Mouse (Mus musculus) heart, embryonic 16.5 days (tissue): ENCODE data around the gene Kncn. TPM values are rescaled to one million over a fixed set of nuclear protein-coding genes. Genes with fewer than 3 reads are reported as not detected.

Experiments
- ATAC-seq: fragments of 200-750 bp; cut with Nextera tagmentation; replicated peaks from 2 replicates; pipeline ENCODE4 v1.8.0; 2017; ENCODE audit warnings: moderate number of reproducible peaks; ENCODE audit not compliant: insufficient read depth, low FRiP score; ENCODE audit errors: extremely low read depth
- H3K27ac ChIP-seq: fragments of 300-500 bp; sonication (generic); 2 replicates; pipeline ENCODE4 v1.5.1; 2014; ENCODE audit warnings: mild to moderate bottlenecking, low read length, control low read depth, moderate library complexity
- H3K27me3 ChIP-seq: fragments of 300-500 bp; sonication (generic); 2 replicates; pipeline ENCODE4 v1.6.1; 2014; ENCODE audit warnings: low read length, mixed read lengths; ENCODE audit not compliant: control insufficient read depth, insufficient read depth
- H3K36me3 ChIP-seq: fragments of 300-500 bp; sonication (generic); 2 replicates; pipeline ENCODE4 v1.6.1; 2014; ENCODE audit not compliant: control insufficient read depth, insufficient read depth
- H3K4me1 ChIP-seq: fragments of 300-500 bp; sonication (generic); 2 replicates; pipeline ENCODE4 v1.6.1; 2014; ENCODE audit warnings: low read length, mixed read lengths; ENCODE audit not compliant: control insufficient read depth, insufficient read depth
- H3K4me2 ChIP-seq: fragments of 300-500 bp; sonication (generic); 2 replicates; pipeline ENCODE4 v1.6.1; 2014; ENCODE audit warnings: low read depth, mild to moderate bottlenecking, control low read depth, low read length
- H3K4me3 ChIP-seq: fragments of 300-500 bp; sonication (generic); 2 replicates; pipeline ENCODE4 v1.5.1; 2014; ENCODE audit warnings: mild to moderate bottlenecking, control low read depth, low read length
- H3K9ac ChIP-seq: fragments of 300-500 bp; sonication (generic); 2 replicates; pipeline ENCODE4 v1.6.1; 2014; ENCODE audit warnings: low read length, control low read depth
- H3K9me3 ChIP-seq: fragments of 300-500 bp; sonication (generic); replicated peaks from 2 replicates; pipeline ENCODE4 v1.6.1; 2016; ENCODE audit warnings: low read length; ENCODE audit not compliant: control insufficient read depth
- WGBS: fragments of 180-500 bp; shearing (Covaris S2); extraction: QIAGEN DNeasy Blood & Tissue Kit; methylation state at CpG from one replicate; pipeline ENCODE4 v1.1.7; 2014; 5-methylcytosine and 5-hydroxymethylcytosine counted together
- polyA plus RNA-seq: library from polyadenylated mRNA; unstranded; fragments of >200 nt; fragmentation: Nextera tagmentation; extraction: Ambion mirVana; gene quantifications from 2 replicates; pipeline ENCODE4 v1.2.1, GENCODE M21; 2015

Gene Kncn
- polyA plus RNA-seq, 1 experiment from 2014 or later = not detected

DNA sequence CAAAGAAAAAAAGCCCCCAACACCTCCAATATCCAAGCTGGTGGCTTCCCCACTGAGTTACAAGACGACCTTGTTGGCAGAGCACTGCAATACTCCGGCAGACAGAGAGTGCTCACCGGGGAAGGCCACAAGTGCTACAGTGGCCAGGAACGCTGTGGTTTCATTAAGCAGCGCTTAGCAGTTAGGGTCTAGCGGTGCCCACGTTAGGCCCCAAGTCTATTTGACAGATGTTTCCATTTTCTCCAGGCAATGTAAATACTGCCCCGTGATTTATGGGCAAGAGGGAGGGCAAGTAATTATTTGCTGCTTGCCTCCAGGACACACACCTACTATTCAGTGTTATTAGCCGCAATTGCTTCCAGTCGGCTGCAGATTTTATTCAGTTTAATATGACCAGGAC lies 20.3 kb upstream of the Kncn start:
- no peak overlapping the region for H3K4me2 ChIP-seq
- no peak overlapping the region for H3K27ac ChIP-seq
- H3K4me3 ChIP-seq = no peak overlapping the region
- WGBS = 65% methylated on average over 10 of the region's 10 CpGs
- no peak for ATAC-seq
- H3K27me3 ChIP-seq = no peaks in the 10 kb centered on the region
- no peaks in the 10 kb centered on the region for H3K9me3 ChIP-seq
- no peaks in the 10 kb centered on the region for H3K4me1 ChIP-seq
- peaks cover 22% of the 10 kb centered on the region for H3K36me3 ChIP-seq
- H3K9ac ChIP-seq = no peak overlapping the region

DNA sequence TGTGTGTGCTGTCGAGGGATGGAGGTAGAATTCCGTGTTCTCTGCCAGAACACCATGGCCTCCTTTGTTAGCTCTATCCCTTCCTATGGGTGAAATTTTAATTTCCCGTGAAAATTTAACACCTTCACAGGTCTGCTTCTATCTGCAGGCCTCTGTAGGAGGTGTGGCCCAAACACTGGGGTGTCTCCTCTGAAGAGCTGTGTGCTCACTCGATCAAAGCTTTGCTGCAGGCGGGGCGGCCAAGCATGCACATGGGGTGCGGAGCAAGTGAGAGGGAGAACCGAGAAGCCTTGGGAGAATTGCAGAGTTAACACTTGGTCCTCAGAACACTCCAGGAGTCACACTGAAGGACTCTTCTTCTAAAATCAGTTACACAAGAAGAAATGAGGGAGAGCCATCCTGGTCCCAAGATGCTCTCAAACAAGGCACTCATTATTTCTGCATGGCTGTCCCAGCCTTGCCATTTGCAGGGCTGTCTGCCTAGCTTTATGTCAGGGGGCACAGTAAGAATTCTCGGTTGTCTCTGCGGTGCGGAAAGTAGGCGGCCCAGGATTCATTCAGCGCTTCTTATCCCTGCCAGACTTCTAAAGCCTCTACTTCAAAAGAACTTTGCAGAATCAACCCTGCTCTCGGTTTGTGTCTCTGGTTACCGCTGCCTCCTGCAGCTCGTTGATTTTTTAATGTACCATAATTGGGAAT lies 14.5 kb upstream of the Kncn start:
- no peak overlapping the region for H3K4me3 ChIP-seq
- no peak overlapping the region for H3K4me2 ChIP-seq
- no peaks in the 10 kb centered on the region for H3K27me3 ChIP-seq
- H3K9ac ChIP-seq = no peak overlapping the region
- no peak overlapping the region for H3K27ac ChIP-seq
- H3K9me3 ChIP-seq = no peaks in the 10 kb centered on the region
- H3K4me1 ChIP-seq = no peaks in the 10 kb centered on the region
- no peak for ATAC-seq
- 54% methylated on average over 16 of the region's 16 CpGs for whole genome bisulfite sequencing
- H3K36me3 ChIP-seq = peaks cover 24% of the 10 kb centered on the region

DNA sequence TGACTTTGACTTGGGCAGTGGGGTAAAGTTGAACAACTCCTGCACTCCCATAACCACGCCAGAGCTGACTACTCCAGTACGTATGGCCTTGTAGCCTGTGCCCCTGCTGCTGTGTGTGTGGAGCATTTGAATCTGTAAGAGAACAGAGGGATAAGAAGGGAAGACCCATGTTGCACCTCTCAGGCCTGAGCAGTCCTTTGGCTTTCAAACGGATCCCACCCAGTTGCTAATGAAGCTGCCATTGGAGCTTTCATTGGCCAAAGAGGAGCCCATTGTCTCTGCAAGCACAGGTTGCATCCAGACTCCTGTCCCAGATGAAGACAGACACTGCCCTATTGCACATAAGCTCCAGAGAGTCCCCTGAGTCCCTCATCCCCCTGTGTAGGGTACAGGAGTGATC lies 11.0 kb upstream of the Kncn start:
- Histone ChIP-seq H3K9me3 (no peaks in the 10 kb centered on the region), H3K27me3 (no peaks in the 10 kb centered on the region), H3K27ac (no peak overlapping the region), H3K36me3 (peaks cover 21% of the 10 kb centered on the region), H3K9ac (no peak overlapping the region), H3K4me3 (no peak overlapping the region), H3K4me1 (peaks cover 2% of the 10 kb centered on the region; the same call in 1 of the 2 replicates), H3K4me2 (no peak overlapping the region)
- WGBS = 86% methylated on average over 3 of the region's 3 CpGs
- ATAC-seq = no peak

DNA sequence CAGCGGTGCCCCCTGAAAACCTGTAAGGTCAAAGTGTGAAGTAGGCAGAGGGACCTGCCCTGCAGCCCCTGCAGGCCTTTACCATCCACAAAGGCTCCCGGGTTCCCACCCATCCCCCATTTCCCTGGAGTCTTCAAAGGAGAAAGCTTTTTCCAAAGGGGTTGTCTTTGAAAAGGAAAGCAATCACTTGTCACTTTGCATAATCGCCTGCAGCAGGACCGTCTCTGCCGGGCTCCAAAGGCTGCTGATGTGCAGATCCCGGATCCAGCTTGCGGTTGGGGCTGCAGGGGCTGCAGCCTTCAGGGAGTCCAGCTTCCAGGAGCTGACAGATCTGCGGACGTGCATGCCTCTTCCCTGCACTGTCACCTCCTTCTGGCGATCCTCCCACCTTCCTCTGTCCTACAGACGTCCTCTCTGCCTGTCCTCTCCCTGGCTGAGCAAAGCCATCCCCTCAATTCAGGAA lies 6.0 kb upstream of the Kncn start:
- 13% methylated on average over 11 of the region's 11 CpGs for WGBS
- no peaks in the 10 kb centered on the region for H3K27me3 ChIP-seq
- peak overlapping the region; percentile 45 for H3K4me2 ChIP-seq
- no peak overlapping the region for H3K27ac ChIP-seq
- peaks cover 10% of the 10 kb centered on the region for H3K36me3 ChIP-seq
- no peak overlapping the region for H3K4me3 ChIP-seq
- peak; percentile 61 for ATAC-seq
- H3K9me3 ChIP-seq = no peaks in the 10 kb centered on the region
- 0 out of 2 replicates have a peak overlapping the region, but pooled peaks have one; percentile 8 for H3K9ac ChIP-seq
- H3K4me1 ChIP-seq = peaks cover 5% of the 10 kb centered on the region; the same call in 1 of the 2 replicates

DNA sequence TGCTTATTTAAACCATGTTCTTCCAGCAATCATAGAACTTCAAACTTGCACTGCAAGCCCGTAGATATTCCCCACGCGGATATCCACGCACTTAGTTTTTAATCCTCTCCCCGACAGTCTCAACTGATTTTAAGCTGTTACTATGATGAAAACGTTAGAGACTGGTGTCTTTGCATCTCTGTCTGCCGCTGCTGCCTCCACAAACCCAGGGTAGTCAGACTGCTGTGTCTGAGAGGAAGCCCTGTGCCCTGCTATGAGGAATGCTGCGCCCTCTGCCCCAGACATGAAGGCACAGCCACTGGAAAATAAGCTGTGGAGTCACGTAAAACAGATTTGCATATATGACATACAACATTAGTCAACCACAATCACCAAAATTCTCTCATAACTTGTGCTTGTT lies 5.4 kb upstream of the Kncn start:
- Histone ChIP-seq H3K4me3 (no peak overlapping the region), H3K36me3 (peaks cover 6% of the 10 kb centered on the region; the same call in 1 of the 2 replicates), H3K27me3 (no peaks in the 10 kb centered on the region), H3K4me1 (peaks cover 5% of the 10 kb centered on the region; the same call in 1 of the 2 replicates), H3K9ac (no peak overlapping the region), H3K9me3 (no peaks in the 10 kb centered on the region), H3K4me2 (no peak overlapping the region), H3K27ac (no peak overlapping the region)
- no peak for ATAC-seq
- 54% methylated on average over 9 of the region's 9 CpGs for WGBS

DNA sequence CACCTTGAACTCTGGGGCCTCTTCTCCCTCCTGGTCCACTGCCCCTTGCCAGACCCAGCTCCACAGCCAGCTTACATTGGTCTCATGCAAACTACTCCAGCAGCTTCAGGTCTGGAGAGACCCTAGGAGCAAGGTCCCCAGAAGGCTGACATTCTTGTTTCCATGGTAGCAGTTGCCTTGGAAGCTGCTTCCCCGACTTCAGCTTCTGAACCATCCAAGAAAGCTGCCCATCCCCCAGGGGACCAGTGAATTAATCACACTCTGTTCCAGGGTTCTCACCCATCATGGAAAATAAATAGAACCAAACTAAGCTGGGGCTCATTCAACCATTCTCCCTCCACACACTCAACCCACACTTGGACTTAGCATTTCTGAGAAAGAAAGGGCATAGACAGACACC lies 3.0 kb upstream of the Kncn start:
- no peak for ATAC-seq

DNA sequence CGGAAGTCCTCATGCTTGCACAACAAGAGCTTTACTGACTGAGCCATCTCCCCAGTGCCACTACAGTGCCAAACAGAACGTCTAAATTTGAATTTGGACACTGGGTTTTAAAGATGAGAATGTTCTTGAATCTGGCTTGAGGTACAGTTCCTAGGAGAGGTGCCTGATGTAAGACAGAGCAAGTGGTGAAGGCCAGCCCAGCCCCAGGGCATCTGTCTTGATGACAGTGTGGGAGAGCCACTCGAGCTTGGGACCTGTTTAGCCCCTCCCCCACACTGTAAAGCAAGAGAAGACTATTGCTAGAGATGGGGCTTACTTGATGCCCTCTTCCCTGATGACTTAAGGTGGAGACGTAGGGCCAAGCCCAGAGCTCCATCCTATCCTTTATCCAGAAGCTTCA lies 2.0 kb upstream of the Kncn start:
- Histone ChIP-seq H3K27ac (no peak overlapping the region), H3K4me3 (no peak overlapping the region), H3K9ac (no peak overlapping the region), H3K27me3 (no peaks in the 10 kb centered on the region), H3K36me3 (no peaks in the 10 kb centered on the region), H3K4me2 (no peak overlapping the region), H3K4me1 (peaks cover 5% of the 10 kb centered on the region; the same call in 1 of the 2 replicates), H3K9me3 (no peaks in the 10 kb centered on the region)
- ATAC-seq = no peak
- 55% methylated on average over 4 of the region's 4 CpGs for WGBS

More for the DNA sequence above, 3.0 kb upstream of the Kncn start:
- H3K27ac ChIP-seq = no peak overlapping the region
- H3K4me1 ChIP-seq = peaks cover 5% of the 10 kb centered on the region; the same call in 1 of the 2 replicates
- H3K4me2 ChIP-seq = no peak overlapping the region
- no peaks in the 10 kb centered on the region for H3K27me3 ChIP-seq
- H3K9ac ChIP-seq = no peak overlapping the region
- 30% methylated on average over 1 of the region's 1 CpGs for WGBS
- no peaks in the 10 kb centered on the region for H3K36me3 ChIP-seq
- H3K9me3 ChIP-seq = no peaks in the 10 kb centered on the region
- no peak overlapping the region for H3K4me3 ChIP-seq

DNA sequence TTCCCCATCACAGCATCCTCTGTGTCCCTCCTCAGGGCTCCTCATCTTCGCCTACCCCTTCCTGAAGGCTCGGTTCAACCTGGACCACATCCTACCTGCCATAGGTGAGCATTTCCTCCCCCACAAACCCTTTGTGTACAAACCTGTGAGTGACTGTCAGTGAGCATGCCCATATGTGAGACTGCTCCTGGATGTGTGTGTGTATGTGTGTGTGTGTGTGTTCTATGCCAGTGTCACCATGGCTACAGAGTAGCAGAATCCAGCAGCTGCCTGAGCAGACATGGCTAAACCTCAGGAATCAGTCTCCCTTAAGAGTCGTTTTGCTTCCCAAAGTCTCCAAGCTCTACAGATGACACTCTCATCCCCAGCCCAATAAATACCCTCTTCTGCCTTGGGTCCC lies 1.6 kb downstream of the Kncn start:
- WGBS = 73% methylated on average over 3 of the region's 3 CpGs
- Histone ChIP-seq H3K4me1 (peaks cover 6% of the 10 kb centered on the region; the same call in 1 of the 2 replicates), H3K9ac (no peak overlapping the region), H3K4me2 (no peak overlapping the region), H3K9me3 (no peaks in the 10 kb centered on the region), H3K4me3 (no peak overlapping the region), H3K27me3 (peaks cover 19% of the 10 kb centered on the region), H3K36me3 (no peaks in the 10 kb centered on the region), H3K27ac (no peak overlapping the region)
- ATAC-seq = no peak

DNA sequence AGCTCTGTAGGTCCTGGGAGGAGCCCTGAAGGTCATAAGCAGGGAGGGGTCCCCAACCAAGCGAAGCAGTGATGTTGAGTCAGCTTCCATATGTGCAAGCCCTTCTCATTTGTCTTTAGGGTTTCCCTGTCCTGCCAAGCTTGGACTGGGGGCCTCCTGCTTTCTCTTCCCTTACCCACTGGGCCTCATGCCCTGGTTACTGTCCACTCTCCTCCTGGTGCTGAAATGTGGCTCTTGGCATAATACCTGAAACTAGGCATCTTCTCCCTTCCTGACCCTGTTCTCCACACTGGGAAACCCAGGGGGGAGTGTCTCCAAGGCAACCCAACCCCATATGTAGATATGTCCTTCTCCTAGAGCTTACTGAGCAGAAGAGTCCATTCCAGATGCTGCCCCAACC lies 2.7 kb downstream of the Kncn start:
- 59% methylated on average over 1 of the region's 1 CpGs for WGBS
- no peak for ATAC-seq
- Histone ChIP-seq H3K27me3 (peaks cover 29% of the 10 kb centered on the region), H3K4me2 (no peak overlapping the region), H3K4me1 (peaks cover 6% of the 10 kb centered on the region; the same call in 1 of the 2 replicates), H3K9ac (no peak overlapping the region), H3K9me3 (no peaks in the 10 kb centered on the region), H3K36me3 (no peaks in the 10 kb centered on the region), H3K4me3 (no peak overlapping the region), H3K27ac (no peak overlapping the region)
